Mouse (Mus musculus) small intestine, adult 2 months (tissue): ENCODE measurements around the gene Kif1a.

ENCODE experiments used
- CTCF ChIP-seq: fragments of 200-500 bp; IDR thresholded peaks from 2 replicates; pipeline ENCODE4 v1.5.1; 2012; ENCODE audit warnings: low read depth, mild to moderate bottlenecking, control low read depth, inconsistent platforms, low read length, moderate library complexity, mixed read lengths; ENCODE audit not compliant: insufficient replicate concordance, insufficient read length; ENCODE audit errors: extremely low read depth
- POLR2A ChIP-seq: fragments of 200-500 bp; IDR thresholded peaks from 2 replicates; pipeline ENCODE4 v1.6.1; 2012; ENCODE audit warnings: low read depth, mild to moderate bottlenecking, control low read depth, inconsistent platforms, low read length, moderate library complexity

DNA sequence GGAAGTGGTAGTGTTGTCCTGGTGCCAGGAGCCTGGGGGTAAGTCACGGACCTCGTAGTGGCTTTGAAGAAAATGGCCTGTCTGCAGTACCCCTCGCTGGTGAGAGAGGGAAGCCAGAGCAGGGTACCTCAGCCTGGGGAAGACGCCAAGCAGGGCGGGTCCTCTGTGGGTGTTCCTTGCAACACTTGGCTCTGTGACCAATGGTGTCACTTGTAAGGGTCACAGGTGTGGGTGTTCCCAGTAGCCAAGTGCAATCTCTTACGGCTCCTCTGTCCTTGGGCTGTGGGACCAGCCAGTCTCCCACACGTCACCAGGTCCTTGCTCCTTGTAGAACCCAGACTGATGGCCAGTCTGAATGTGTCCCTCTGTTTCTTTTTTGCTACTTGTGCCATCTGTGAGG is 95.7 kb downstream of the Kif1a start, which contains the start of gene Aqp12:
- TF ChIP-seq CTCF (no peak), POLR2A (no peak)
